Mouse (Mus musculus) embryonic facial prominence, embryonic 12.5 days (tissue): ENCODE data around the gene Nup43. TPM values are rescaled to one million over a fixed set of nuclear protein-coding genes. Genes with fewer than 3 reads are reported as not detected.
"Not testable (repeated sequence)": the region's sequence is repeated elsewhere in the genome, so short reads cannot be mapped to it uniquely, and the experiment has no call there.

Source experiments
- ATAC-seq: fragments of 200-750 bp; cut with Nextera tagmentation; 2 replicates; pipeline ENCODE4 v1.8.0; 2017; ENCODE audit not compliant: insufficient number of reproducible peaks, insufficient read depth, low FRiP score, low TSS enrichment
- H3K27ac ChIP-seq: fragments of 300-500 bp; sonication (generic); 2 replicates; pipeline ENCODE4 v1.5.1; 2016; ENCODE audit warnings: mild to moderate bottlenecking
- H3K27me3 ChIP-seq: fragments of 300-500 bp; sonication (generic); 2 replicates; pipeline ENCODE4 v1.6.1; 2016; ENCODE audit warnings: mild to moderate bottlenecking, moderate library complexity
- H3K36me3 ChIP-seq: fragments of 300-500 bp; sonication (generic); 2 replicates; pipeline ENCODE4 v1.6.1; 2016; ENCODE audit warnings: mild to moderate bottlenecking
- H3K4me1 ChIP-seq: fragments of 300-500 bp; sonication (generic); 2 replicates; pipeline ENCODE4 v1.6.1; 2016
- H3K4me2 ChIP-seq: fragments of 300-500 bp; sonication (generic); replicated peaks from 2 replicates; pipeline ENCODE4 v1.6.1; 2016; ENCODE audit warnings: mild to moderate bottlenecking, moderate library complexity
- H3K4me3 ChIP-seq: fragments of 300-500 bp; sonication (generic); 2 replicates; pipeline ENCODE4 v1.5.1; 2016; ENCODE audit warnings: mild to moderate bottlenecking
- H3K9ac ChIP-seq: fragments of 300-500 bp; sonication (generic); 2 replicates; pipeline ENCODE4 v1.6.1; 2016; ENCODE audit warnings: mild to moderate bottlenecking, moderate library complexity
- H3K9me3 ChIP-seq: fragments of 300-500 bp; sonication (generic); 2 replicates; pipeline ENCODE4 v1.6.1; 2016; ENCODE audit warnings: mild to moderate bottlenecking, moderate library complexity
- WGBS: fragments of 180-500 bp; shearing (Covaris S2); methylation state at CpG from one replicate; pipeline ENCODE4 v1.1.7; 2016; 5-methylcytosine and 5-hydroxymethylcytosine counted together
- polyA plus RNA-seq: library from polyadenylated mRNA; unstranded; fragments of >200 nt; fragmentation: Nextera tagmentation; extraction: Ambion mirVana; gene quantifications from 2 replicates; pipeline ENCODE4 v1.2.1, GENCODE M21; 2016

The Nup43 gene
- polyA plus RNA-seq: 62.0 and 64.2 TPM in 2 replicates

- H3K4me3 ChIP-seq: peak within 1 kb of the TSS; percentile 87
- H3K36me3 ChIP-seq: peaks cover 22% of the 10 kb centered on the region
- ATAC-seq: peak; percentile 84
- H3K27ac ChIP-seq: peak within 1 kb of the TSS; percentile 80
- H3K9ac ChIP-seq: peak within 1 kb of the TSS; percentile 82
- H3K27me3 ChIP-seq: no peaks in the 10 kb centered on the region
- WGBS: under 1% methylated on average over 24 of the region's 24 CpGs
- H3K9me3 ChIP-seq: no peaks in the 10 kb centered on the region
- peak within 1 kb of the TSS; percentile 77 for H3K4me2 ChIP-seq
- peaks cover 6% of the 10 kb centered on the region for H3K4me1 ChIP-seq
Observed at GRCm38 (mm10) chr10:7667342-7667802, at the start of gene Nup43. Nup43 (plus strand) TSS chr10:7667503.

- not testable (repeated sequence) for H3K9me3 ChIP-seq, H3K27me3 ChIP-seq, H3K9ac ChIP-seq, ATAC-seq, H3K4me3 ChIP-seq, H3K36me3 ChIP-seq, H3K27ac ChIP-seq, H3K4me1 ChIP-seq, H3K4me2 ChIP-seq
- 34% methylated on average over 3 of the region's 3 CpGs for WGBS
Observed at GRCm38 (mm10) chr10:7617556-7617955, 49.7 kb upstream of the Nup43 start.

- Histone ChIP-seq H3K36me3 (no peaks in the 10 kb centered on the region), H3K4me3 (no peak overlapping the region), H3K9me3 (0 out of 2 replicates have a peak, but pooled peaks cover 1% of the 10 kb centered on the region), H3K9ac (no peak overlapping the region), H3K27ac (no peak overlapping the region), H3K4me2 (no peak overlapping the region), H3K27me3 (no peaks in the 10 kb centered on the region), H3K4me1 (no peaks in the 10 kb centered on the region)
- WGBS: 76% methylated on average over 5 of the region's 5 CpGs
- ATAC-seq: peak; percentile 64; the same call in 1 of the 2 replicates
Observed at GRCm38 (mm10) chr10:7619821-7620241, 47.5 kb upstream of the Nup43 start.

GRCm38 (mm10) chr10:7620723-7621122, 46.6 kb upstream of the Nup43 start:
- Histone ChIP-seq H3K4me2 (no peak overlapping the region), H3K9me3 (no peaks in the 10 kb centered on the region), H3K4me3 (no peak overlapping the region), H3K27ac (no peak overlapping the region), H3K9ac (no peak overlapping the region), H3K27me3 (no peaks in the 10 kb centered on the region), H3K36me3 (no peaks in the 10 kb centered on the region), H3K4me1 (no peaks in the 10 kb centered on the region)
- 62% methylated on average over 5 of the region's 5 CpGs for WGBS
- ATAC-seq: no peak

GRCm38 (mm10) chr10:7622378-7622777, 44.9 kb upstream of the Nup43 start:
- Histone ChIP-seq H3K36me3 (no peaks in the 10 kb centered on the region), H3K27ac (no peak overlapping the region), H3K9me3 (no peaks in the 10 kb centered on the region), H3K4me3 (no peak overlapping the region), H3K4me1 (no peaks in the 10 kb centered on the region), H3K4me2 (no peak overlapping the region), H3K27me3 (no peaks in the 10 kb centered on the region), H3K9ac (no peak overlapping the region)
- no peak for ATAC-seq
- whole genome bisulfite sequencing: 83% methylated on average over 3 of the region's 3 CpGs

GRCm38 (mm10) chr10:7623861-7624518, 43.3 kb upstream of the Nup43 start:
- H3K4me1 ChIP-seq: no peaks in the 10 kb centered on the region

GRCm38 (mm10) chr10:7629092-7629491, 38.2 kb upstream of the Nup43 start:
- Histone ChIP-seq H3K36me3 (peaks cover 12% of the 10 kb centered on the region), H3K4me2 (no peak overlapping the region), H3K4me1 (no peaks in the 10 kb centered on the region), H3K27ac (no peak overlapping the region), H3K27me3 (no peaks in the 10 kb centered on the region), H3K9ac (no peak overlapping the region), H3K4me3 (no peak overlapping the region), H3K9me3 (no peaks in the 10 kb centered on the region)
- ATAC-seq: no peak
- WGBS: 93% methylated on average over 4 of the region's 4 CpGs

More at GRCm38 (mm10) chr10:7623861-7624518, 43.3 kb upstream of the Nup43 start:
- Histone ChIP-seq H3K36me3 (peaks cover under 1% of the 10 kb centered on the region; the same call in 1 of the 2 replicates), H3K9me3 (no peaks in the 10 kb centered on the region), H3K4me3 (no peak overlapping the region), H3K27me3 (no peaks in the 10 kb centered on the region), H3K27ac (no peak overlapping the region), H3K9ac (no peak overlapping the region), H3K4me2 (no peak overlapping the region)
- 94% methylated on average over 3 of the region's 3 CpGs for WGBS
- ATAC-seq: no peak

- Histone ChIP-seq H3K27ac (no peak overlapping the region), H3K9ac (no peak overlapping the region), H3K4me1 (no peaks in the 10 kb centered on the region), H3K27me3 (no peaks in the 10 kb centered on the region), H3K9me3 (no peaks in the 10 kb centered on the region), H3K4me3 (no peak overlapping the region), H3K36me3 (peaks cover 12% of the 10 kb centered on the region), H3K4me2 (no peak overlapping the region)
- no peak for ATAC-seq
- 84% methylated on average over 5 of the region's 5 CpGs for WGBS
Observed at GRCm38 (mm10) chr10:7630286-7630685, 37.0 kb upstream of the Nup43 start.

GRCm38 (mm10) chr10:7630951-7631720, 36.2 kb upstream of the Nup43 start:
- Histone ChIP-seq H3K27ac (no peak overlapping the region), H3K9me3 (no peaks in the 10 kb centered on the region), H3K36me3 (peaks cover 12% of the 10 kb centered on the region), H3K4me2 (no peak overlapping the region), H3K4me1 (no peaks in the 10 kb centered on the region), H3K27me3 (no peaks in the 10 kb centered on the region), H3K9ac (no peak overlapping the region), H3K4me3 (no peak overlapping the region)
- ATAC-seq: no peak
- WGBS: 82% methylated on average over 16 of the region's 16 CpGs

GRCm38 (mm10) chr10:7640366-7640765, 26.9 kb upstream of the Nup43 start:
- Histone ChIP-seq H3K27me3 (no peaks in the 10 kb centered on the region), H3K36me3 (peaks cover 52% of the 10 kb centered on the region), H3K9me3 (no peaks in the 10 kb centered on the region), H3K4me3 (no peak overlapping the region), H3K4me1 (no peaks in the 10 kb centered on the region), H3K9ac (no peak overlapping the region), H3K27ac (no peak overlapping the region), H3K4me2 (no peak overlapping the region)
- 96% methylated on average over 12 of the region's 12 CpGs for WGBS
- ATAC-seq: no peak

- Histone ChIP-seq H3K36me3 (peaks cover 42% of the 10 kb centered on the region), H3K4me3 (no peak overlapping the region), H3K27me3 (no peaks in the 10 kb centered on the region), H3K9ac (no peak overlapping the region), H3K4me1 (no peaks in the 10 kb centered on the region), H3K9me3 (no peaks in the 10 kb centered on the region), H3K27ac (no peak overlapping the region), H3K4me2 (no peak overlapping the region)
- 89% methylated on average over 2 of the region's 2 CpGs for whole genome bisulfite sequencing
- no peak for ATAC-seq
Observed at GRCm38 (mm10) chr10:7645911-7646310, 21.4 kb upstream of the Nup43 start.

GRCm38 (mm10) chr10:7649059-7649458, 18.2 kb upstream of the Nup43 start:
- H3K27me3 ChIP-seq: no peaks in the 10 kb centered on the region

More at GRCm38 (mm10) chr10:7649059-7649458, 18.2 kb upstream of the Nup43 start:
- Histone ChIP-seq H3K4me1 (no peaks in the 10 kb centered on the region), H3K9ac (no peak overlapping the region), H3K9me3 (no peaks in the 10 kb centered on the region), H3K36me3 (peaks cover 30% of the 10 kb centered on the region), H3K27ac (no peak overlapping the region), H3K4me3 (no peak overlapping the region), H3K4me2 (no peak overlapping the region)
- no peak for ATAC-seq
- WGBS: 90% methylated on average over 4 of the region's 4 CpGs
